Comparison of ENCODE assay signal across 18 mouse cellular contexts in genomic region chr15:98736521-98736920, GRCm38 (mm10). TPM values are rescaled to one million over a fixed set of nuclear protein-coding genes. Genes with fewer than 3 reads are reported as not detected.
"Had no signal": no experiment of that assay in that cellular context is flagged by ENCODE, and none has a peak within 500 bp of the region (broad histone marks: within the 10 kb centered on the region; RNA-seq: fewer than 3 reads in every experiment).

No protein-coding gene starts in this region.

- H3K4me3 ChIP-seq: hindbrain, embryonic 15.5 days; limb, embryonic 13.5 days; megakaryocyte, embryonic 14.5 days; midbrain, embryonic 12.5 days had no signal

- H3K9ac ChIP-seq: hindbrain, embryonic 15.5 days; limb, embryonic 13.5 days; liver, embryonic 14.5 days; lung, embryonic 14.5 days; midbrain, embryonic 12.5 days had no signal

- H3K27ac ChIP-seq: hindbrain, embryonic 15.5 days; limb, embryonic 13.5 days; liver, embryonic 14.5 days; macrophage; midbrain, embryonic 12.5 days had no signal

- H3K4me2 ChIP-seq: hindbrain, embryonic 15.5 days; limb, embryonic 13.5 days; lung, embryonic 14.5 days; midbrain, embryonic 12.5 days had no signal

- ATAC-seq: intestine, embryonic 16.5 days had no signal

- H3K4me1 ChIP-seq: hindbrain, embryonic 15.5 days; midbrain, embryonic 12.5 days had no signal

- H3K27me3 ChIP-seq: hindbrain, embryonic 15.5 days; limb, embryonic 13.5 days; megakaryocyte, embryonic 14.5 days; midbrain, embryonic 12.5 days had no signal

- DNase-seq: left cerebral cortex, postnatal 4 days; lung, embryonic 14.5 days; right cerebral cortex, adult 18-20 months; right cerebral cortex, postnatal 25 days; thymus, postnatal 36 days had no signal

- H3K9me3 ChIP-seq: hindbrain, embryonic 15.5 days; limb, embryonic 13.5 days; megakaryocyte, embryonic 14.5 days; midbrain, embryonic 12.5 days had no signal

RNA-seq across cellular contexts. Expression of gene Ccdc65, which starts 28.5 kb away (rescaled TPM):
- polyA plus RNA-seq: liver, adult 2 months had no signal

RNA-seq across cellular contexts. Expression of gene Wnt10b, which starts 41.4 kb away (rescaled TPM):
- polyA plus RNA-seq: hindbrain, embryonic 15.5 days; liver, adult 2 months; lung, embryonic 14.5 days; macrophage; midbrain, postnatal 0 days had no signal

RNA-seq across cellular contexts. Expression of gene Wnt1, which starts 53.1 kb away (rescaled TPM):
- polyA plus RNA-seq: intestine, embryonic 16.5 days; large intestine, adult 2 months; limb, embryonic 13.5 days; liver, adult 2 months; liver, embryonic 14.5 days; lung, embryonic 14.5 days; macrophage; small intestine, adult 2 months; stomach, embryonic 16.5 days; thymus, postnatal 0 days had no signal
